Mouse (Mus musculus) small intestine, adult 2 months (tissue): ENCODE measurements around the gene Fkbp3.

ENCODE experiments used
- CTCF ChIP-seq: fragments of 200-500 bp; IDR thresholded peaks from 2 replicates; pipeline ENCODE4 v1.5.1; 2012; ENCODE audit warnings: low read depth, mild to moderate bottlenecking, control low read depth, inconsistent platforms, low read length, moderate library complexity, mixed read lengths; ENCODE audit not compliant: insufficient replicate concordance, insufficient read length; ENCODE audit errors: extremely low read depth
- POLR2A ChIP-seq: fragments of 200-500 bp; IDR thresholded peaks from 2 replicates; pipeline ENCODE4 v1.6.1; 2012; ENCODE audit warnings: low read depth, mild to moderate bottlenecking, control low read depth, inconsistent platforms, low read length, moderate library complexity

DNA sequence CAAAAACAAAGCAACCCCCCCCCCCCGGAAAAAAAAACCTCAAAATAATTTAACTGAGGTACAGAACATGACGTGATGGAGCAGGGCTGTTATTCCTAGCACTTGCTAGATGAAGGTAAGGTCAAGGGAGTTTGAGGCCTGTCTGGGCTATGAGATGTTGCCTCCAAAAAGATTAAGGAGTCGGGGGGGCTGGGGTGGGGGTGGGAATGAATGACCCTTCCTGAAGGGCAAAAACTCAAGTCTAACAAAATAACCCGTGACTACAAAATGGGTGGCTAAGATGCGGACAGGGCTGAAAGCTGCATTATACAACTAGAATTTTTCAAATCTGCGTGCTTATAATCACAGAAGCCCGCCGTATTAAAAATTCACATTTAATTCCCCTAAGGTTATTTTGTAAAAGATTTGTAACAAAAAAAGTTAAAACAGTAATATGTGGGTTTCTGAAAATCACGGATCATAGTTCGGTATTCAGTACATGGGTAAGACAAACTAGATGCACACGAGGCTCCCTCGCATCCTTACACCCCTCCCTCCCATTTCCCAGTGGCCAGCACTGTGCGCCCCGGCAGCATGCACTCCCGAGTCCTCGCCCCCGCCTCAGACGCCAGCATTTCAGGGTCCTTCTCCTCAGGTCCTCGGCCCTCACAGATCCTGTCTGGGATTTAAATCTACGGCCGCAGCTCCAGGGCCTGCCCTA, 746 bp downstream of the Fkbp3 start:
- no peak for TF ChIP-seq CTCF
- no peak for TF ChIP-seq POLR2A
